Comparison of ENCODE assay signal across 26 mouse cellular contexts in genomic region chr10:20157021-20157726, GRCm38 (mm10). TPM values are rescaled to one million over a fixed set of nuclear protein-coding genes. Genes with fewer than 3 reads are reported as not detected.
DNase-seq lines count a peak whose midpoint lies in the region; ATAC-seq and TF ChIP-seq lines count a peak whose summit lies in the region.
"Had no signal": no experiment of that assay in that cellular context is flagged by ENCODE, and none has a peak within 500 bp of the region (broad histone marks: within the 10 kb centered on the region; RNA-seq: fewer than 3 reads in every experiment).

No protein-coding gene starts in this region.

- no peaks in the 10 kb centered on the region for H3K9me3 ChIP-seq in E14TG2a.4 (ENCODE audit: low read length)
- H3K9me3 ChIP-seq: embryonic facial prominence, embryonic 10.5 days; embryonic facial prominence, embryonic 12.5 days; forebrain, embryonic 13.5 days; forebrain, embryonic 15.5 days; G1E had no signal

- DNase-seq in frontal cortex, postnatal 25 days (ENCODE audit: low spot score in 2 of 2): no peak
- DNase-seq in ES-CJ7 (ENCODE audit: low read depth, low spot score) (peak; percentile 80), R1 (ENCODE audit: low read depth, low spot score) (peak; percentile 88)
- DNase-seq in layer of hippocampus, postnatal 14 days (ENCODE audit: low spot score in 2 of 2): no peak
- no peak for DNase-seq in thymus, postnatal 14 days
- no peak for DNase-seq in heart, postnatal 14 days
- DNase-seq: adrenal gland, adult 2 months; adrenal gland, postnatal 10 days; adrenal gland, postnatal 25 days; B cell, adult 2 months; cerebellum, adult 11-12 months; cerebellum, adult 2 months; cerebellum, adult 9-10 months; cerebellum, postnatal 10 days; cerebellum, postnatal 25 days; forebrain, postnatal 0 days had no signal

- peaks cover 96% of the 10 kb centered on the region for H3K4me1 ChIP-seq in E14TG2a.4 (replicated peaks; ENCODE audit: low read depth, low read length)
- H3K4me1 ChIP-seq: embryonic facial prominence, embryonic 12.5 days; forebrain, embryonic 13.5 days; forebrain, embryonic 15.5 days had no signal

- no peaks in the 10 kb centered on the region for H3K27me3 ChIP-seq in E14TG2a.4 (ENCODE audit: insufficient read depth, low read length)
- H3K27me3 ChIP-seq: CH12.LX; embryonic facial prominence, embryonic 12.5 days; forebrain, embryonic 13.5 days; forebrain, embryonic 15.5 days; Patski had no signal

- peak; percentile 60 for ATAC-seq in frontal cortex, adult (ENCODE audit: low TSS enrichment)
- ATAC-seq: CD4-positive, CD25-positive, alpha-beta regulatory T cell, adult 4 months; forebrain, embryonic 13.5 days; forebrain, embryonic 15.5 days; forebrain, postnatal 0 days; Patski had no signal

- intact Hi-C loops in heart, postnatal 14 days (cut with DNase I): no loop called here

- H3K4me3 ChIP-seq in E14TG2a.4 (replicated peaks; ENCODE audit: low read length): 0 out of 2 replicates have a peak overlapping the region, but pooled peaks have one; percentile 39
- H3K4me3 ChIP-seq: embryonic facial prominence, embryonic 10.5 days; embryonic facial prominence, embryonic 12.5 days; forebrain, embryonic 13.5 days; forebrain, embryonic 15.5 days had no signal

- no peak for TF ChIP-seq CTCF in E14TG2a.4 (conservative IDR thresholded peaks at IDR 0.05; ENCODE audit: low read length)

- H3K36me3 ChIP-seq in E14TG2a.4 (ENCODE audit: insufficient read depth, low read length): peaks cover 8% of the 10 kb centered on the region; the same call in 1 of the 2 replicates
- H3K36me3 ChIP-seq: embryonic facial prominence, embryonic 10.5 days; embryonic facial prominence, embryonic 12.5 days; forebrain, embryonic 15.5 days; G1E had no signal

RNA-seq across cellular contexts. Expression of gene Map7, which starts 8.9 kb away (rescaled TPM):
- total RNA-seq in layer of hippocampus, postnatal 14 days (2021): 10 to 100 TPM; 71.4 to 75.2 TPM
- total RNA-seq in heart, postnatal 14 days (2021): 10 to 100 TPM; 17.4 to 20.9 TPM

Comparison
In these comparisons a context has a peak if more than half of its experiments do, and no peak if none do; other contexts are left out.
1. DNase-seq: peak in ES-CJ7 (single experiment) and R1 (single experiment); none in frontal cortex, postnatal 25 days (0 of 2), layer of hippocampus, postnatal 14 days (0 of 2), thymus, postnatal 14 days (single experiment) and heart, postnatal 14 days (0 of 2).